Mouse (Mus musculus): ENCODE measurements around the gene Tenm4.

DNA sequence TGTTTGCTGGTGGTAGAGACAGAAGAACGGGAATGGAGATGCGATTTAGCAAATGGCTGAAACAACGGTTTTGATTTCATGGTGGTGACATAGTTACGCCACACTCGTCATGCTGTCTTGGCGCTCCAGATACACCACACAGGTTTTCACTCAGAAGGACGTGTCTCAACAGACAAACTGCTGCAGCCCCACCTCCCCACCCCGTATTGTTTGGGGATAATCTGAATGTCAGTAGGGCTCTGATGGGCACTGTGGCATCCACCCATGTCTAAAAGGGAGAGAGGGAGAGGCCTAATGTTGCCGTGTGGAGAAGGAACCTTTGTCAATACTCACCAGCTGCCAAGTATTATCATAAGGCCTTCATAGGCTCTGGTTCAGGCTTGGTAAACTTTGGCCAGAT, 14.4 kb downstream of the Tenm4 start:
- TF ChIP-seq HCFC1 (IDR thresholded peaks at IDR 0.05; ENCODE audit: low read depth, low read length): no peak
- TF ChIP-seq CTCF (IDR thresholded peaks at IDR 0.05 in 2 of 3, conservative IDR thresholded peaks at IDR 0.05 in 1 of 3; ENCODE audit: control insufficient read depth in 1 of 3, insufficient read depth in 1 of 3, low read depth in 2 of 3, low read length in 3 of 3, poor library complexity in 1 of 3, severe bottlenecking in 1 of 3): no peak
